Mouse (Mus musculus): ENCODE data around the gene Isy1.

The Isy1 gene

DNA sequence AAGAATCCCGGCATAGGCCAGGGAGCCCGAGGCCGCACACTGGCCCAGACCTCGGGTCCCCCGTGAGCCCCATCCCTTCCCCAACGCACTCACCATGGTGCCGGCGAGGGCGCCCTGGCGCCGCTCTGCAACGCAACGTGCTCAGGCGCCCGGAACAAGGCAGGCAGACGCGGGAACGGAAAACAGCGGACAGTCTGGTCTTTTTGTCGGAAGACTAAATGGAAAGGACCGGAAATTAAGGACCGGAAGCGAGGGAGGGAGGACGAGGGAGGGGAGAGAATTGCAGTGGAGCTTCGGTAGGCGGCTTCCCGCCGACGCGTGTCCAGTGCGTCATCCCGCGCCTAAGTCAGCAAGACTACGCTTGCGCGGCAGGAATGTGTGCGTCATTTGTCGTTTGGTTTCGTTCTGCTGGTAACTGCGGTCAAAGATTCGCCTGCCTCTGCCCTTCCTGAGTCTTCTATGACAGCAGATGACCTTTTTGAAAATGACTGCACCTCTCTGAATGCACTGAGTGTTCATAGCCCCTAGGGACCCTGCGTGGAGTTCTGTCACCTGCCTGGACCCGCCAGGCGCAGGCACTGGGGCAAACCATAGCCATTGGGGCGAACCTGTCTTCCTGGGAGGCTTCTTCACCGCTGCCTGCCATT lies at the start of gene Isy1:
TSS of gene Isy1 (minus strand) at position 248 of the 647 bp plus-strand sequence.
- peak; percentile 92 for DNase-seq (ENCODE audit: low read depth, low spot score)

DNA sequence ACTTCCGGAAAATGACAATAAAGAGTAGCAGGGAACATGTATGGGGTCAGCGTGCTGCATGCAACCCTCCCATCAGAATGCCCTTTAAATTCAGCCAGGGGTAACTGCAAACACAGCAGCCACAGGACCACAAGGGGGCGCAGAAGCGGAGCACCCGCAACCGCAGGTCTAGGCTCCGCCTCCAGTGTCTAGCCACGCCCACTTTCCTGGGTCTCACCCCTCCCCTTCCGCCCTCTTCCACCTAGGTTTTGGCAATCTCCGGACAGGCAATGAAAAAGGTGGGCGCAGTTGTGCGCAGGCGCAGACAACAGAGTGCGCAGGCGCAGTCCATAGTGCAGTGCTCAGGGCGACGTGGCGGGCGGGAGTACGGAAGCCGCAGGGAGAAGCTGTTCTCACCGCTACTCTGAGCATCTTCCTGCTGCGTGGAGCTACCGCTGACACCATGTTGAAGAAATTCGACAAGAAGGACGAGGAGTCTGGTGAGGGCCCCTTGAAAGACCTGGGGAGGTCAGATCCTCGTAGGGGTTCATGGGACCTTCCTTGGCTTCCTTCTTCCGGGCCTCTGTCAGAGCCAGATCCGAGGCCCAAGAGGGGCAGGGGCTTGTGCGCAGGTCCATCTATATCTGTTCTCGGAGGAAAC lies 49.1 kb upstream of the Isy1 start, which contains the start of gene Copg1:
TSS of gene Copg1 (plus strand) at position 221 of the 640 bp plus-strand sequence.
- DNase-seq (ENCODE audit: low read depth, low spot score) = peak; percentile 97

DNA sequence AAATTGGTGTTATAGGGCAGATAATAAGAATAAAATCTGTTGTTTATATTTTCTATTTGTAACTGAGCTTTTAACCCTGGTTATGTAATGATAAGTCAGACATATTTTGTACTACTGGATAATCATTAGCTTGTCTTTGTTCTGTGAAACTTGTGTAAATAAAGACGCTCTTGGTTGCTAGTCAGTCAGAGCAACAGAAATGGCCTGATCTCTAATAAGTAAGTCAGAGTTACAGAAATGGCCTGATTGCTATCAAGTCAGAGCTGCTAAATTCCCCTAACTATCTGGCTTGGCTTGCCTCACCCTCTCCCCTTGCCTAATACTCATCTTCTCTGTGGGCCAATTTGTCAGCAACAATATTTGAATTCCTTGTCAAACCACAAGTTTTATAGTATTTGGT lies 48.1 kb upstream of the Isy1 start:
- no peak for DNase-seq (ENCODE audit: low read depth, low spot score)

DNA sequence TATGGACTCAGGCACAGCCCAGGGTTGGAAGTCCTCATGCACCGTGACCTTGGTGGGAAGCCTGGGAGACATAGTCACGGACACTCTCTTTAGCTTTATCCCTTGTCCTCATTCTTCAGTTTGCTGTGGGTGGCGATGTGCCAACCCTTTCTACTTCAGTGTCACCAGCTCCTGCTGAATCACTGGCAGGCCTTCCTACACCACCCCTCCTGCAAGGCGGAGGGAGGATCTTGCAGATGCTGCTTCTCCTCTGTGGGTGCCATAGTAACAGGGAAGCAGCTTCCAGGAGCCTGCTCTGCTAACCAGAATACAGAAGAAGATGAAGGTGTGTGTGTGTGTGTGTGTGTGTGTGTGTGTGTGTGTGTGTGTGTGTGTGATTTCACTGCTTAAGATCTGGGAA lies 44.2 kb upstream of the Isy1 start:
- no peak for DNase-seq (ENCODE audit: low read depth, low spot score)

DNA sequence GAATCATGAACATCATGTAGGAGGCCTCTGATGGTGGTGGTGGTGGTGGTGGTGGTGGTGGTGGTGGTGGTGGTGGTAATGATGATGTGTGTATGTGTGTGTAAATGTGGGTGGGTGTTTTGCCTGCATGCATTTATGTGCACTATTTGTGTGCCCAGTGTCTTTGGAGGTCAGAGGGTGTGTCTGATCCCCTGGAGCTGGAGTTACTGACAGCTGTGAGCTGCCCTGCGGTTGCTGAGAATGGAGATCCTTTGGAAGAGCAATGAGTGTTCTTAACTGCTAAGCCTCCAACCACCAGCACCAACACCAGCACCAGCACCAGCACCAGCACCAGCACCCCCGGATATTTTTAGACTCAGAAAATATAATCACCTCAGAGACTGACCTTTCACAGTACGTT lies 43.6 kb upstream of the Isy1 start:
- DNase-seq (ENCODE audit: low read depth, low spot score) = no peak

GRCm38 (mm10) chr6:87879628-87880027 lies 41.0 kb upstream of the Isy1 start:
- no peak for DNase-seq (ENCODE audit: low read depth, low spot score)

- no peak for DNase-seq (ENCODE audit: low read depth, low spot score)
Measured at GRCm38 (mm10) chr6:87879010-87879409, 40.4 kb upstream of the Isy1 start.

DNA sequence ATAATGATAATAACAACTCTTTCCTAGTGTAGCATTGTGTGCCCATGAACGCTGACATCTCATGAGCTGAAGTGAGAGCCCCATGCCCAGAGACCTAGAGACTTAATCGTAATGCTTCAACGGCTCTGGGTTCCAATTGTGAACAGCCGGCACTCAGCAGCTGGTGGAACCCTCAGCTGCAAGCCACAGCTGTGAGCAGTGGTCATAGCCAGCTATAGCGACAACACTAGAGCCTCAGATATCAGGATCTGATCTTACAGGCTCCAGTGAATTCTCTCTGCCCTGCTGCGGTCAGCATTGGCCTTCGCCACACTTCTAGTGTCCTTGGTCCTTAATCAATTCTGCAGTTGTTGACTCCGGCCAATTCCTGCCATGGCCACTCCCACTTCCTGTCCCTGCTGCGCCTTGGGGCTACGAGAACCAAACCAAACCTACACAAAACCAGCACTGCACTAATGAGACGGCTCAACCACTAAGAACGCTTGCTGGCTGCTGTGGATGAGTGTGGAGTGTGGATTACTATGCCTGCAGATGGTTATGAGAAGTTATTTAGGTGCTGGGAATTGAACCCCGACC lies 37.6 kb upstream of the Isy1 start:
- no peak for DNase-seq (ENCODE audit: low read depth, low spot score)

GRCm38 (mm10) chr6:87875562-87875961 lies 37.0 kb upstream of the Isy1 start:
- DNase-seq (ENCODE audit: low read depth, low spot score) = no peak

GRCm38 (mm10) chr6:87875083-87875482 lies 36.5 kb upstream of the Isy1 start:
- no peak for DNase-seq (ENCODE audit: low read depth, low spot score)

DNA sequence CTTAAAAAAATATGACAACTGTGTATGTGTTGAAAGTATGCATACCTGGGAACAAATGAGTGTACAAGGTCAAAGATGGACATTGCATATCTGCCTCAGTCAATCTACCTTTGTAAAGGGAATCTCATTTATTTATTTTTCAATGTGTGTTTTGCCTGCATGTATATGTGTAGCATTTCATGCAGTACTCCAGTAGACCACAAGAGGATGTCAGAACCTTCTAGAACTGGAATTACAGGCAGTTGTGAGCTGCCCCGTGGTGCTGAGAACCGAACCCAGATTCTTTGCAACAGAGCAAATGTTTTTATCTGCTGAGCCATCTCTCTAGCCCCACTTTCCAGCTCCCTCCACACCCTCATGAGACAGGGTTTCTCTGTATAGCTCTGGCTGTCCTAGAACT lies 35.4 kb upstream of the Isy1 start:
- no peak for DNase-seq (ENCODE audit: low read depth, low spot score)

GRCm38 (mm10) chr6:87873104-87873503 lies 34.5 kb upstream of the Isy1 start:
- DNase-seq (ENCODE audit: low read depth, low spot score) = no peak

GRCm38 (mm10) chr6:87871240-87871639 lies 32.6 kb upstream of the Isy1 start:
- DNase-seq (ENCODE audit: low read depth, low spot score) = no peak

GRCm38 (mm10) chr6:87870440-87870839 lies 31.8 kb upstream of the Isy1 start:
- no peak for DNase-seq (ENCODE audit: low read depth, low spot score)

DNA sequence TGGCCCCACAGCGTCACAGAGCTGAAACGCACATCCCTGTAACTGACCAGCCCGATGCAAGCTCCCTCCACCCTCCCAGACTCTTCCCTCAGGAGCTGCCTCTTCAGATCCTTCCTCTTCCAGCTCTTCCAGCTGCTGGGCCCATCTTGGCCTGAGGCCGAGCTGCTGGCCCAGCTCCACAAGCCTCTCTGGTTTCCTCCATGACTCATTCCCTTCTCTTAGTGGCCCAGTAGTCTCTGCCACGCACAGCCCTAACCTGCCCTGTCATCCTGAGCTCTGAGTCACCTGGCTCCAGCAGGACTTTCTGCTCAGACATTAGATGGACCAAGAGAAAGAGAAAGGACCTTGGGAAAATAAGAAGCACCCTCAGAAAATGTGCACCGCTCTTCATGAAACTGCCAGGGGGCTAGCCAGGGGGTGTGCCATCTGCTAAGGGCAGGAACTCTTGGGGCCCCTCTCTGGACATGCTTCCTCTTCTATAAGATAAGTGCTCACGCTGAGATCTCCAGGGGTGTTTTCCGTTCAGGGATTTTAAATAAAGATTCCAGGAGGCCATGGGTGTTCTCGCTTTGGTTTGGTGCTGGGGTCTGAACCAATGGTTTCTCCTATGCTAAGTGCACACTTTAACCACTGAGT lies 30.4 kb upstream of the Isy1 start:
- no peak for DNase-seq (ENCODE audit: low read depth, low spot score)

DNA sequence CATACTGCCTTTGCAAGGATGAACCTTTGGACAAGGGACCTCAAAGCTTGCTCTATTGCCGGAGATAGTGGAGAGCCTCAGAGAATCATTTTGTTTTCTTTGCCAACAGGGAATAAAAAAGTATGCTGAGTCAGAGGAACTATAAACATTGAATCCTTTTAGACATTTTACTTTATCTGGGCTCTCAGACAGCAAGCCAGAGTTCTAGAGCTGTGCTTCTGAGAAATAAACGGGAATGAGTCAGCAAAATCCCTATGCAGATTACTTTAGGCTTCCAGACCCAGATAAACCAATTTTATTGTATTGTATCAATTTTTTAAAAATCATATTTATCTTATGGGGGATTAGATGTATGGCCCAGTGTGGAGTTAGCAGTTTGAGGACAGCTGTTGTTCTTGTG lies 28.7 kb upstream of the Isy1 start:
- DNase-seq (ENCODE audit: low read depth, low spot score) = no peak

GRCm38 (mm10) chr6:87866211-87866610 lies 27.6 kb upstream of the Isy1 start:
- no peak for DNase-seq (ENCODE audit: low read depth, low spot score)

- DNase-seq (ENCODE audit: low read depth, low spot score) = no peak
Measured at GRCm38 (mm10) chr6:87857071-87857470, 18.5 kb upstream of the Isy1 start.

GRCm38 (mm10) chr6:87853446-87853845 lies 14.8 kb upstream of the Isy1 start:
- no peak for DNase-seq (ENCODE audit: low read depth, low spot score)

- no peak for DNase-seq (ENCODE audit: low read depth, low spot score)
Measured at GRCm38 (mm10) chr6:87851871-87852270, 13.3 kb upstream of the Isy1 start.

DNA sequence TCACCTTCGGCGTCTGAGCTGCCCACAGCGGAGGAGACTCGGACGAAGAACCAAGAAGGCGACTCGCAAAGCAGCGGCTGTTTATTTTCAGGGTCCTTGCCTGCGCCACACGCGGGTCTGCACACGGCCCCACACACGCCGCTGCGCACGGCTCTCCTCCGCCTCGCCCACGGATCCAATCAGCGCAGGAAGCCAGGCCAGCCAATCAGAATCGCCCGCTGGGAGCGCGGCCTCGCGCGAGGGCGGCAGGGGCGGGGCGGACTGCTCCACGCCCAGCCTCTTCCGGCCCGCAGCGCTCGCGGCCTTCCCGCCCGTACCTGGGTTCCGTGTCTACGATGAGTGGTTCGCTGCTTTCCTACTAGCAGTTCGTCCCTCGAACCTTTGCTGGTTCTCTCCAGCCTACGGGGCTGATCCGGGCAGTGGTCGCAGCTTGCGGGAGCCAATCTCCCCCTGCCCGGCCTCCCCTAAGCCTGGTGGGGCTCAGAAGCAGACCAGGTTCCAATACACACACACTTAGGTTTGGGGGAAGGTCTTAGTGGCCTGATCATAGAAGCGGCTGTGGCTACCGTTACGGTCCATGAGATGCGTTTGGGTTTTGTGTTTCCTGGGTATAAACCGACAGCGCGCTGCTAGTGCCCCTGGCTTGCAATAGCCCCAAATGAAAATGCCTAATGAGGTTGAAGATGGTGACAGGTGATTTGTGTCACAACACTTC lies 12.5 kb upstream of the Isy1 start, which contains the start of gene Cnbp:
TSS of gene Cnbp (minus strand) at position 207 of the 715 bp plus-strand sequence.
- peak; percentile 91 for DNase-seq (ENCODE audit: low read depth, low spot score)

Measured in WW6 (cell line).